In the genomic region with DNA sequence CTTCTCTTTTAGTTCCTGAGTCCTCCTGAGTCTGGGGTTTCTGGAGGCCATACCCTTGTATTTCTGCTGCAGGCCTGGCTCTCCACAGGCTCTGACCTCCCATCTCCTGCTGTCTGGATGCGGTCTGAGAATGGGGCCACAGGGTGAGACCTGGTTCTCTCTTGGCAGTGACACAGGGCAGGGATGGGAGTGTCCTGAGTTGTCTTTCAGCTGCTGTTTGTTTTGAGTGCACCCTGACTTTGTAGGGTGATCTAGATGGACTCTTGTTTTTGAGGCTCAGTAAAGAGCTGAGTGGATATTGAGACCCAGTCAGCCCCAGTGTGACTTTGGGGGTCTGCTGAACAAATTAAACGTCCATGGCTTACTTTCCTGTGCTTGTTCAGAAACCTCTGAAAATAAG, we compare ENCODE assay signal across 8 mouse cellular contexts. TPM values are rescaled to one million over a fixed set of nuclear protein-coding genes. Genes with fewer than 3 reads are reported as not detected.
A peak's percentile ranks its signal among the peaks of the same experiment; 100 is the strongest.
DNase-seq lines count a peak whose midpoint lies in the region; ATAC-seq and TF ChIP-seq lines count a peak whose summit lies in the region.

No protein-coding gene starts in this region.

- no peak for TF ChIP-seq CTCF in cortical plate, adult 2 months (IDR thresholded peaks at IDR 0.05; ENCODE audit: extremely low read depth, insufficient read depth, low read length)

- no peak overlapping the region for H3K9ac ChIP-seq in kidney, embryonic 14.5 days (ENCODE audit: low read depth, low read length)
- H3K9ac ChIP-seq in hindbrain, embryonic 13.5 days, result no peak overlapping the region
- H3K9ac ChIP-seq in midbrain, embryonic 12.5 days (replicated peaks), result no peak overlapping the region

- TF ChIP-seq POLR2A in cortical plate, adult 2 months (IDR thresholded peaks at IDR 0.05; ENCODE audit: extremely low read depth, insufficient read depth, low read length), result no peak

- 61% methylated on average over 2 of the region's 2 CpGs for WGBS in kidney, embryonic 14.5 days
- WGBS in hindbrain, embryonic 13.5 days, result 73% methylated on average over 2 of the region's 2 CpGs
- 62% methylated on average over 2 of the region's 2 CpGs for WGBS in midbrain, embryonic 12.5 days

- H3K9me3 ChIP-seq in kidney, embryonic 14.5 days (ENCODE audit: control insufficient read depth, low read length), result no peaks in the 10 kb centered on the region
- no peaks in the 10 kb centered on the region for H3K9me3 ChIP-seq in hindbrain, embryonic 13.5 days
- H3K9me3 ChIP-seq in midbrain, embryonic 12.5 days, result no peaks in the 10 kb centered on the region

- no peaks in the 10 kb centered on the region for H3K36me3 ChIP-seq in kidney, embryonic 14.5 days (ENCODE audit: control insufficient read depth, insufficient read depth, low read length)
- H3K36me3 ChIP-seq in hindbrain, embryonic 13.5 days, result 0 out of 2 replicates have a peak, but pooled peaks cover under 1% of the 10 kb centered on the region
- no peaks in the 10 kb centered on the region for H3K36me3 ChIP-seq in midbrain, embryonic 12.5 days

- peak overlapping the region; percentile 60; the same call in 1 of the 2 replicates for H3K27ac ChIP-seq in kidney, embryonic 14.5 days (ENCODE audit: low read depth, low read length)
- peak overlapping the region; percentile 69 for H3K27ac ChIP-seq in cortical plate, adult 2 months (ENCODE audit: insufficient read depth, low read length)
- peak overlapping the region; percentile 74 for H3K27ac ChIP-seq in hindbrain, embryonic 13.5 days
- H3K27ac ChIP-seq in midbrain, embryonic 12.5 days (replicated peaks), result peak overlapping the region; percentile 50; the same call in 1 of the 2 replicates

- H3K4me3 ChIP-seq in kidney, embryonic 14.5 days (ENCODE audit: low read length), result no peak overlapping the region
- H3K4me3 ChIP-seq in cortical plate, adult 2 months (ENCODE audit: insufficient read depth, low read length), result no peak overlapping the region
- H3K4me3 ChIP-seq in hindbrain, embryonic 13.5 days, result no peak overlapping the region
- no peak overlapping the region for H3K4me3 ChIP-seq in midbrain, embryonic 12.5 days

- H3K27me3 ChIP-seq in kidney, embryonic 14.5 days (ENCODE audit: control insufficient read depth, insufficient read depth, low read length), result no peaks in the 10 kb centered on the region
- H3K27me3 ChIP-seq in hindbrain, embryonic 13.5 days, result no peaks in the 10 kb centered on the region
- no peaks in the 10 kb centered on the region for H3K27me3 ChIP-seq in midbrain, embryonic 12.5 days

- DNase-seq in kidney, adult 9 months, result no peak
- DNase-seq in right cerebral cortex, adult 18-20 months, result no peak
- no peak for DNase-seq in frontal cortex, postnatal 25 days (ENCODE audit: low spot score in 2 of 2)

- H3K4me1 ChIP-seq in kidney, embryonic 14.5 days (ENCODE audit: control insufficient read depth, insufficient read depth, low read length), result peaks cover 29% of the 10 kb centered on the region
- peaks cover 17% of the 10 kb centered on the region for H3K4me1 ChIP-seq in cortical plate, adult 2 months (ENCODE audit: control insufficient read depth, insufficient read depth, low read length)
- H3K4me1 ChIP-seq in hindbrain, embryonic 13.5 days (replicated peaks), result peaks cover 42% of the 10 kb centered on the region
- H3K4me1 ChIP-seq in midbrain, embryonic 12.5 days, result peaks cover 35% of the 10 kb centered on the region

- no peak overlapping the region for H3K4me2 ChIP-seq in kidney, embryonic 14.5 days (replicated peaks; ENCODE audit: low read depth, low read length)
- H3K4me2 ChIP-seq in hindbrain, embryonic 13.5 days, result no peak overlapping the region
- no peak overlapping the region for H3K4me2 ChIP-seq in midbrain, embryonic 12.5 days (replicated peaks)

- no peak for ATAC-seq in kidney, embryonic 14.5 days (ENCODE audit: low FRiP score, low TSS enrichment)
- ATAC-seq in hindbrain, embryonic 13.5 days (ENCODE audit: low FRiP score), result no peak
- no peak for ATAC-seq in midbrain, embryonic 12.5 days (ENCODE audit: low FRiP score, low read depth)
- no peak for ATAC-seq in frontal cortex, adult (ENCODE audit: low TSS enrichment)

RNA-seq across cellular contexts. Expression of a gene that starts 24.2 kb away (rescaled TPM):
- 45.8 and 47.4 TPM in 2 replicates for polyA plus RNA-seq in kidney, embryonic 14.5 days (2014; fragmentation: Nextera tagmentation; extraction: Ambion mirVana)
- polyA plus RNA-seq in cortical plate, adult 2 months (2012; rRNA removed), result 22.5 and 22.7 TPM in 2 replicates
- polyA plus RNA-seq in hindbrain, embryonic 13.5 days (2015; fragmentation: Nextera tagmentation; extraction: Ambion mirVana), result 47.1 and 47.5 TPM in 2 replicates
- polyA plus RNA-seq in midbrain, embryonic 12.5 days (2016; fragmentation: Nextera tagmentation; extraction: Ambion mirVana), result 37.4 and 39.6 TPM in 2 replicates

RNA-seq across cellular contexts. Expression of a gene that starts 24.5 kb away (rescaled TPM):
- polyA plus RNA-seq in kidney, embryonic 14.5 days (2014; fragmentation: Nextera tagmentation; extraction: Ambion mirVana), result 106 and 108 TPM in 2 replicates
- polyA plus RNA-seq in cortical plate, adult 2 months (2012; rRNA removed), result 96.3 and 98.7 TPM in 2 replicates
- polyA plus RNA-seq in hindbrain, embryonic 13.5 days (2015; fragmentation: Nextera tagmentation; extraction: Ambion mirVana), result 127 and 134 TPM in 2 replicates
- 110 and 115 TPM in 2 replicates for polyA plus RNA-seq in midbrain, embryonic 12.5 days (2016; fragmentation: Nextera tagmentation; extraction: Ambion mirVana)

RNA-seq across cellular contexts. Expression of a gene that starts 26.8 kb away (rescaled TPM):
- 1.8 and 2.9 TPM in 2 replicates for polyA plus RNA-seq in kidney, embryonic 14.5 days (2014; fragmentation: Nextera tagmentation; extraction: Ambion mirVana)
- polyA plus RNA-seq in cortical plate, adult 2 months (2012; rRNA removed), result 35.7 and 38.3 TPM in 2 replicates
- polyA plus RNA-seq in hindbrain, embryonic 13.5 days (2015; fragmentation: Nextera tagmentation; extraction: Ambion mirVana), result 64.8 and 69.6 TPM in 2 replicates
- 47.6 and 51.6 TPM in 2 replicates for polyA plus RNA-seq in midbrain, embryonic 12.5 days (2016; fragmentation: Nextera tagmentation; extraction: Ambion mirVana)
